Mouse (Mus musculus) forebrain, embryonic 10.5 days (tissue): Measurements from ENCODE around the gene Rpap3. TPM values are rescaled to one million over a fixed set of nuclear protein-coding genes. Genes with fewer than 3 reads are reported as not detected.
A peak's percentile ranks its signal among the peaks of the same experiment; 100 is the strongest.
"Not testable (repeated sequence)": the region's sequence is repeated elsewhere in the genome, so short reads cannot be mapped to it uniquely, and the experiment has no call there.

Experiments used
- DNase-seq: peaks from one replicate; pipeline ENCODE4 v3.0.0-alpha.2; 2017; ENCODE audit warnings: low spot score; ENCODE audit errors: extremely low spot score
- H3K27ac ChIP-seq: fragments of 300-500 bp; sonication (generic); 2 replicates; pipeline ENCODE4 v1.5.1; 2016; ENCODE audit warnings: mild to moderate bottlenecking
- H3K27me3 ChIP-seq: fragments of 300-500 bp; sonication (generic); 2 replicates; pipeline ENCODE4 v1.6.1; 2016; ENCODE audit warnings: mild to moderate bottlenecking; ENCODE audit not compliant: poor library complexity, severe bottlenecking
- H3K36me3 ChIP-seq: fragments of 300-500 bp; sonication (generic); replicated peaks from 2 replicates; pipeline ENCODE4 v1.6.1; 2016; ENCODE audit warnings: mild to moderate bottlenecking, moderate library complexity
- H3K4me1 ChIP-seq: fragments of 300-500 bp; sonication (generic); 2 replicates; pipeline ENCODE4 v1.6.1; 2016
- H3K4me3 ChIP-seq: fragments of 300-500 bp; sonication (generic); 2 replicates; pipeline ENCODE4 v1.5.1; 2016; ENCODE audit warnings: mild to moderate bottlenecking, moderate library complexity
- H3K9me3 ChIP-seq: fragments of 300-500 bp; sonication (generic); 2 replicates; pipeline ENCODE4 v1.6.1; 2016; ENCODE audit warnings: mild to moderate bottlenecking, moderate library complexity
- WGBS: fragments of 180-500 bp; shearing (Covaris S2); methylation state at CpG from one replicate; pipeline ENCODE4 v1.1.7; 2016; 5-methylcytosine and 5-hydroxymethylcytosine counted together
- polyA plus RNA-seq: library from polyadenylated mRNA; unstranded; fragments of >200 nt; fragmentation: Nextera tagmentation; extraction: Ambion mirVana; gene quantifications from 2 replicates; pipeline ENCODE4 v1.2.1, GENCODE M21; 2016

Rpap3 gene
- polyA plus RNA-seq, 1 experiment from 2014 or later: 41.9 TPM

DNA sequence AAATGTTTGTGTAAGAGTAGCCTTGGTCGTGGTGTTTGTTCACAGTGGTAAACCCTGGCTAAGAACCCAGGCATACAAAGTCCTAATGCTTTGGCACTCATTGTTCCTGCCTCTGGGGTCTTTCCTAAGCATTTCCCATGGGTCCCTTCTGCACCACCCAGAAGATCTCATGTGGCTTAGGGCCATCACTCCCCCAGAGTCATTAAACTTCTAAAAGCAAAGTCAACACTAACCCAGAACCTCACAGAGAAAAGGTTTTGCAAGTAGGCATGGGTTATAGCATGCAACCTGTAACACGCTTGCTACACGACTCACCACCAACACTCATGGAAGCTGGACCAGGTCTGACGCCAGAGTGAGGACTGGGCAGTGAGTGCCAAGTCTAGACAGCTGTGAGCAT, 31.2 kb downstream of the Rpap3 start:
- H3K27ac ChIP-seq: no peak overlapping the region
- WGBS: 92% methylated on average over 4 of the region's 4 CpGs
- peaks cover 9% of the 10 kb centered on the region for H3K4me1 ChIP-seq
- H3K4me3 ChIP-seq: no peak overlapping the region
- no peaks in the 10 kb centered on the region for H3K27me3 ChIP-seq
- no peaks in the 10 kb centered on the region for H3K9me3 ChIP-seq
- H3K36me3 ChIP-seq: peaks cover 81% of the 10 kb centered on the region
- no peak for DNase-seq

DNA sequence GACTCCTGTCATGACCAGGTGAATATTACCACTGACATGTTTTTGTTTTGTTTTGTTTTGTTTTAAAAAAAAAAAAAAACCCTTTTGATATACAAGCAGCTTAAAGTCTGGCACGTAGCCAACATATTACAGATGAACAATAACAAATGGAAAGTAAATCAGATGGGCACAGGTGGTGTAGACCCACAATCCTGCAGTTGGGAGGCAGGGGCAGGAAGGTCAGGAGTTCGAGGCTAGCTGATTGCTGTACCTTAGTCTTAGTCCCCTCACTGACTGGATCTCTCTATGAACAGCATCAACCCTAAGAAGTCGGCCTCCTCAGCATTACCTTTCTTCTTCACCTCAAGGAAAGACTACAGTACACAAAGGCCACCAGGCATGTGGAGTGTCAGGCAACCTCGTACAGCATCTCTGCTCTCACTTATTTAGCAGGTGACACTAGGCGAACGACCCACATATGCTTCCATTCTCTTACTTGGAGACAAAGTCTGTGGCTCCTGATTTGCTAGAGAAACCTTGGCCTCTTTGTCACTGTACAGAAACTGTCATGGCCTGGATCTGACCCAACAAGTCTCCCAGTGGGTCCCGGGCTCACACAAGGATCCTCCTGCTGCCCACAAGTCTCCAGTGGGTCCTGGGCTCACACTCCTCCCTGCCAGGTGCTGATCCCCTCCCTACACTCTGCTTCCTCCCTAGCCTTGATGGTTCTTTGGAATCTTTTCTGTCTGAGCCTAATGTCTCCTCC, 32.2 kb downstream of the Rpap3 start:
- Histone ChIP-seq H3K36me3 (peaks cover 71% of the 10 kb centered on the region), H3K27ac (no peak overlapping the region), H3K4me1 (peaks cover 9% of the 10 kb centered on the region), H3K4me3 (no peak overlapping the region), H3K9me3 (no peaks in the 10 kb centered on the region), H3K27me3 (no peaks in the 10 kb centered on the region)
- WGBS: 93% methylated on average over 7 of the region's 7 CpGs
- no peak for DNase-seq

DNA sequence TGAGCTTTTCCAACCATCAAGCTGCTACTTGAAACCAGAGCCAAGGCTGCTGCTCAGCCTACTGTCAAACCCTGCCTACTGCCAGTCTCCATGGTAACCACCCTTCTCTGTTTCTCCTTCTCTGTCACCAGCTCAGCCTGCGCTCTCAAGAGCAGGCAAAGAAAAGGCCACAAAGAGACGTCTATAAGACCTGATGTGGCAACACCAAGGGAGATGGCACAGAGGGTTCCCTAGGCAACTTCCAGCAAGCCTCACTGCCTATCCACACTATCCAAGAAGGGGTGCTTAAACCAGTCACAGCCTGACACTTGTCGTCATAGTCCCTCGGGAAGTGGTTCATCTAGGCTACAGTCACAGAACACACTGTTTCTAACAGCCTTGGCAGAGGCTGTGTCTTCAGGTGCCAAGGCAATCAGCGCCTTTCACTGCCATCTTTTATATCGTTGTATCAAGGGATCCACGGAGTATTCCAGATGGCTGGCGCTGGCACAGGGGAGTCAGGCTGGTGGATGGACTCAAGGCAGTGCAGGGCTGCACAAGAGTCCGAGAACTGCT, 33.3 kb downstream of the Rpap3 start:
- H3K36me3 ChIP-seq: peaks cover 60% of the 10 kb centered on the region
- no peak overlapping the region for H3K4me3 ChIP-seq
- DNase-seq: no peak
- H3K9me3 ChIP-seq: no peaks in the 10 kb centered on the region
- H3K27me3 ChIP-seq: no peaks in the 10 kb centered on the region
- H3K4me1 ChIP-seq: peaks cover 16% of the 10 kb centered on the region
- 77% methylated on average over 9 of the region's 9 CpGs for WGBS
- no peak overlapping the region for H3K27ac ChIP-seq

DNA sequence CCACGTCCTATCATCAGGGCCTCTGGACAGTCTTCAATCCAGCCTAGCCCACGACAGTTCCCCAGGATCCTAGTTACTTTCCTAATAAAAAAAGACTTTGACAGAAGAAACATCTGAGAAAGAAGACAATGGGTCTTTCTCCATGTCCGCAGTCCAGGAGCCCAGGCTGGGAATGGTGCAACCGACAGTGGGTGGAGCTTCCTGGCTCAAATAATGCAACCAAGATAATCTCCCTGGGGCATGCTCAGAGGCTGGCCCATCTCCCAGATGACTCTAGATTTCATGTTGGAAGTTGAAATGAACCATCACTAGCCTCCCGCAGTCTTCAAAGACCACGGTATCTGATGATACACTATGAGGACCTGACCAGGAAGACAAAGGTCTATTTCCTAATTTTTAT, 35.1 kb downstream of the Rpap3 start:
- Histone ChIP-seq H3K9me3 (no peaks in the 10 kb centered on the region), H3K36me3 (peaks cover 43% of the 10 kb centered on the region), H3K4me1 (peaks cover 16% of the 10 kb centered on the region), H3K27me3 (no peaks in the 10 kb centered on the region), H3K4me3 (no peak overlapping the region), H3K27ac (no peak overlapping the region)
- WGBS: 86% methylated on average over 6 of the region's 6 CpGs
- no peak for DNase-seq

DNA sequence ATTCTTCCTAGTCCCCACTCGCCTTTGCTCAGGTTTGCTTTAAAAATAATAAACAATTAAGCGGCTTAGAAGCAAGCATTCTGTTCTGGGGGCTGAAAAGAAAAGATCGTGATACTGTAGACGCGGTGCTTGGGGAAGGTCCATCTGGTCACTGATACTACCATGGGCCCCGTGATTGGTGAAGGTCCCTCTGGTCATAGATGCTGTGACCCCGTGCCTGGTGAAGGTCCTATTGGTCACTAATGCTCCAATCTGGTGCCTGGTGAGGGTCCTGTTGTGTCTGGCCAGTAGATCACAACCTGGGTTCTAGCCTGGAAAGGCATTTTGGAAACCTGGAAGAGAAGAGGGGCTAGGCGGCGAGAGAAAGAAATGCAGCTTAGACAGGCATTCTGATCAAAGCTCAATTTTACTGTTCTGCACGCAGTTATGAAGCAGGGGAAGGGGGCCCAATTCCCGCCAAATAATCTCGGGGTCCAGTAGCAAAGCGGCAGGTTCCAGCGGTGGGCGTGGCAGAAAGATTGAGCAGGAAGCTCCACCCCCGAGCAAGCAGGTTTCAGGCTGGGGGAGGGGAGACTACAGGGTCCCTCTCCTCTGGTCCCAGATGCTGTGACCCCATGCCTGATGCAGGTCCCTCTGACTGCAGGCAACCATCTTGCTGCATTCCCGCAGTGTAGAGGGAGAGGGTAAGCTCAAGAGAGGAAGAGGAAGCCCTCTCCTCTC, 37.3 kb downstream of the Rpap3 start:
- 76% methylated on average over 17 of the region's 17 CpGs for WGBS
- DNase-seq, H3K9me3 ChIP-seq, H3K27me3 ChIP-seq, H3K4me3 ChIP-seq: not testable (repeated sequence)
- Histone ChIP-seq H3K27ac (peak overlapping the region; percentile 66), H3K36me3 (peaks cover 21% of the 10 kb centered on the region), H3K4me1 (peaks cover 20% of the 10 kb centered on the region)

DNA sequence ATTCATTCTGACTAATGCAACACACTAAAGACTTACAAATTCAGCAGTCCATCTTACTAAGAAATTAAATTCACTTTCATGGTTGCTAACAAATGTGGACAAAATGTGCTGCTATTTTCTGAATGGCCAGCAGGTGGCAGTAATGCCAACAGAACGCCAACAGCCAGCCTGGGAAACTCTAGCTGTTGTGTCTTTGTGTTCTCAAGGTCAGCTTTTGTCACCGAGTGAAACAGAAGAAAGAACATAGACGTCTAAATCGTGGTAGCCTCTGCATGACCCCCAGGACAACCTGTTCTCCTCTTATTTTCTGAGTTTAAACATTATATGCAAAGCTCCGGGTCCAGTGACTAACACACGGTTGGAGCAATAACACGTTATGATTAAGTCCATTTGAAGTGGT, 38.2 kb downstream of the Rpap3 start:
- H3K4me3 ChIP-seq: no peak overlapping the region
- DNase-seq: peak; percentile 76

DNA sequence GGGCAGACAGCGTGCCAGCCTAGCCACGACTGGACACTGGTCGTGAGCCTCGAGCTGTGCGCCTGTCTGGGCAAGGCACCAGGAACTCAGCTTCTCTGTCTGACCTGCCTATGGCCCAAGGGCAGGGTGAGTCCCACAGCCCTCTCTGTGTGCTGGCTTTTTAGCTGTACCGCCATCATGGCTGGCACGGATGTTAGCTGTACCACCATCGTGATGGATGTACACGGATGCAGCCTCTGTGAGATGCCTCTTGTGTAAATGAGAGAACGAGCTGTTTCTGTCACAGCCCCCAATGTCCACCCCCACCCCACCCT, 39.2 kb downstream of the Rpap3 start:
- H3K27me3 ChIP-seq: no peaks in the 10 kb centered on the region
- 96% methylated on average over 10 of the region's 10 CpGs for WGBS
- no peak overlapping the region for H3K27ac ChIP-seq
- H3K36me3 ChIP-seq: peaks cover 6% of the 10 kb centered on the region; the same call in 1 of the 2 replicates
- H3K4me3 ChIP-seq: no peak overlapping the region
- no peaks in the 10 kb centered on the region for H3K9me3 ChIP-seq
- no peak for DNase-seq
- H3K4me1 ChIP-seq: peaks cover 11% of the 10 kb centered on the region

More for the DNA sequence above, 38.2 kb downstream of the Rpap3 start:
- H3K9me3 ChIP-seq: no peaks in the 10 kb centered on the region
- 43% methylated on average over 7 of the region's 7 CpGs for WGBS
- peak overlapping the region; percentile 66; the same call in 1 of the 2 replicates for H3K27ac ChIP-seq
- H3K36me3 ChIP-seq: peaks cover 16% of the 10 kb centered on the region
- no peaks in the 10 kb centered on the region for H3K27me3 ChIP-seq
- H3K4me1 ChIP-seq: peaks cover 17% of the 10 kb centered on the region

DNA sequence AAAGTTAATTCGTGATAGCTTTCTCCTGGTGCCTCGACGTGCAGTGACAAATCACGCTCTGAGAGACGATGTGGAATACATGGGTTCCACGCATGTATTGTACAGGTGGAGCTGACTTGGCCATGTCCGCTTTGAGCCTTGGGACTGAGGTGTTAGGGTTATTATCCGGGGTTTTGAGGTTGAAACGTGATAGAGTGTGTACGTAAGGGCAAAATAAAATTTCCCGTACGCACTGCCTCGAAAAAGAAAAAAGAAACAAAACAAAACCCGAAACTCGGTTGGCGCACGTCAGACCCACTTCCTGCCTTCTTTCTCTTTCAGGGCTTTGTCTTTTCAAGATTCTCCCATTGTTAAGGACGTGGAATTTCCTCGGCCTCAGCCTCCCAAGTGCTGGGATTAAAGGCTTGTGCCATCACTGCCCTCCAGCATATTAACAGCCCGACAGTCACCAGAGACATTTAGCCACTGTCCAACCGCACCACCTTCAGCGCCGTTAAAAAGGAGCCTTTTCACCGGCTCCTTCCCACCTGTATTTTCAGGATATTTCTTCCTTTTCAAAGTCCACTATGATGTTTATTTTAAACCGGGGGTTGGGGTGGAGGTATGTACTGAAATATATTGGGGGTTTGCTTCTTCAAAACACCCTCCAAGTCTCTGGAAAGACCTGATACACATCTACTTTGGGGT, 39.7 kb downstream of the Rpap3 start:
- H3K27me3 ChIP-seq: no peaks in the 10 kb centered on the region
- WGBS: 79% methylated on average over 25 of the region's 25 CpGs
- no peak overlapping the region for H3K27ac ChIP-seq
- H3K36me3 ChIP-seq: 0 out of 2 replicates have a peak, but pooled peaks cover under 1% of the 10 kb centered on the region
- no peak overlapping the region for H3K4me3 ChIP-seq
- no peak for DNase-seq
- peaks cover 11% of the 10 kb centered on the region for H3K4me1 ChIP-seq
- H3K9me3 ChIP-seq: no peaks in the 10 kb centered on the region

DNA sequence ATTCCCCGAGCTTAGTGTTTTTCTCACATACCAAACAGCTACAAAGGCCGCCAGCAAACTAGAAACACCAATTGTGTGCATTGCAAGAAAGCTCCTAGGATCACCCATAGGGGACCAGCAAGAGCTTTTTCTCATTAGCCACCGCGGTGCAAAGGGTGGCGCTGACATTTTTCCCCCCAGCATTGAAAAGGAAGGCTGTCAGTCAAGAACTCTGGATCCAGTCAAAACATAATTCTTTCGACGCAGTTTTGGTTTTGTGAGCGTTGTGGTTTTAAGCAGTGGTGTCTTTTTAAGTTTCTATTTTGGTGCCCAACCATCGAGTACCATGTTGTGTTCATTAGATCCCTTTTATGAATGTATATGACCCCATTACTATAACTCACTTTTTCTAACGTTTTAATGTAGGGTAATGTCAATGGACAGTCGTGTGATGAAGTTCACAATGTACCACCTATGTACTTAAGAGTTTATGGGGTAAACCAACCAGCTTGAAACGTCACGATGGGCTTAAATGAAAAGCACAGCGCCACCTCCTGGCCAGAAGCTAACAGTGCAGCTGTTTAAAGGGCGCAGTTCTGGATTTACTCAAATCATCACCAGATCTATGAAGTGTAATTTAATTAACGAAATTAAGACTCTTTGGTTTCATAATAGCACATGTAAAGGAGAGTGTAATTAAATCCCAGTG, 40.5 kb downstream of the Rpap3 start:
- no peaks in the 10 kb centered on the region for H3K27me3 ChIP-seq
- no peak for DNase-seq
- WGBS: 61% methylated on average over 16 of the region's 16 CpGs

DNA sequence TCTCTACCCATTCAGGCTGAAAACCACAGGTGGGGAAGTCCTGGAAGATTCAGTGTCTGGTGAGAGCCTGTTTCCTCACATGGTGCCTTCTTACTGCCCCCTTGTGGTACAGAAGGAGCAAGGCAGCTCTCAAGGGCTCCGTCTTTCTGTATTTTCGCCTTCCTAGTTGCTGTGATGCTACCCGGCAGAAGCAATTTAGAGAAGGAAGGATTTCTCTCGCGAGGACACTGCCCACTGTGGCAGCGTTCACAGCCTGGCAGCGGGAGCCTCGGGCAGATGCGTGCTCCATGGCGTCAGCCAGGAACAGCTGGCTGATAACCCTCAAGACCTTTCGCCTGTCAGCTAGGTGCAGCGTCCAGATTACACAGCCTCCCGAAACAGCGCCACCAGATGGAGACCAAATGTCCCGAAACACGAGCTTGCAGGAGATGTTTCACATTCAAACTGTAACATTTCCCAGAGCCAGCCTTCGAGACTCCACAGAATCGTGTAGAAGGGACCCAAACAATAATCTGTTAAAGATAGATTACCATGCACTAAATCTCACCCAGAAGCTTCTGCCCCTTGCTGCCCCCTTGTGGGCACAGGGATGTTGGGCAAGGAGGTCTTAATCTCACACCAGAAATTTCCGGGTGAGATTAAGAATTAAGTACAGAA, 41.7 kb downstream of the Rpap3 start:
- Histone ChIP-seq H3K27ac (peak overlapping the region; percentile 75), H3K4me1 (peaks cover 11% of the 10 kb centered on the region), H3K9me3 (no peaks in the 10 kb centered on the region), H3K36me3 (no peaks in the 10 kb centered on the region), H3K4me3 (peak overlapping the region; percentile 58), H3K27me3 (no peaks in the 10 kb centered on the region)
- WGBS: 11% methylated on average over 19 of the region's 19 CpGs
- DNase-seq: peak; percentile 67

More for the DNA sequence above, 40.5 kb downstream of the Rpap3 start:
- H3K4me1 ChIP-seq: peaks cover 11% of the 10 kb centered on the region
- H3K36me3 ChIP-seq: no peaks in the 10 kb centered on the region
- H3K4me3 ChIP-seq: no peak overlapping the region
- H3K9me3 ChIP-seq: no peaks in the 10 kb centered on the region
- no peak overlapping the region for H3K27ac ChIP-seq

DNA sequence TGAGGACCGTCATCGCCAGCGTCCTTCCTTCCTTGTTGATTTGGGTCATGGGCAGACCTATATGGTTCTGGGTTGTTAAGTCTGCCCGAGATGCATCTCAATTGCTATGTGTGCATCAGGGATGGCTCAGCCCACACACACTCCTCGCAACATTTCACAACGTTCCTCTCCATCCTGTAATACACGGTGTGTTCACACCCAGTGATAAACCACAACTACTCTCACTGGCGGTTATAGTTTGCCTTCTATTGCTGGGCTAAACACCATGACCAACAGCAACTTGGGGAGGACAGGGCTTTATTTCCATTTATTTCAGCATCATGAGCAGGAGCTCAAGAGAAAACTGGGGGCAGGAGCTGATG, 46.9 kb downstream of the Rpap3 start:
- no peak overlapping the region for H3K4me3 ChIP-seq
- DNase-seq: no peak
- H3K4me1 ChIP-seq: peaks cover 10% of the 10 kb centered on the region
- no peaks in the 10 kb centered on the region for H3K9me3 ChIP-seq
- WGBS: 93% methylated on average over 8 of the region's 8 CpGs
- no peak overlapping the region for H3K27ac ChIP-seq
- no peaks in the 10 kb centered on the region for H3K36me3 ChIP-seq
- no peaks in the 10 kb centered on the region for H3K27me3 ChIP-seq
